Mouse (Mus musculus): Measurements from ENCODE around the gene Foxn4. TPM values are rescaled to one million over a fixed set of nuclear protein-coding genes. Genes with fewer than 3 reads are reported as not detected.

The Foxn4 gene
- polyA plus RNA-seq (2015; fragmentation: Nextera tagmentation; extraction: Ambion mirVana) = 0.23 TPM in 1 of 2 replicates, not detected in the other

GRCm38 (mm10) chr5:114273693-114274402, at the start of gene Foxn4:
TSS of gene Foxn4 (minus strand) at chr5:114273807.

GRCm38 (mm10) chr5:114288874-114289273, 15.3 kb upstream of the Foxn4 start, which contains the start of gene Myo1h:
TSS of gene Myo1h (plus strand) at chr5:114289166.

Other genes starting within 250 kb of the Foxn4 start
- gene Usp30, start 208.3 kb downstream of the Foxn4 start, polyA plus RNA-seq (2015; fragmentation: Nextera tagmentation; extraction: Ambion mirVana) = 16.6 and 18.1 TPM in 2 replicates
- 72.4 and 76.4 TPM in 2 replicates for gene Svop, start 182.2 kb downstream of the Foxn4 start, polyA plus RNA-seq (2015; fragmentation: Nextera tagmentation; extraction: Ambion mirVana)
- 9.3 TPM in 2 replicates for gene Alkbh2, start 145.6 kb downstream of the Foxn4 start, polyA plus RNA-seq (2015; fragmentation: Nextera tagmentation; extraction: Ambion mirVana)
- gene Ung, start 143.4 kb downstream of the Foxn4 start, polyA plus RNA-seq (2015; fragmentation: Nextera tagmentation; extraction: Ambion mirVana) = 9.6 and 10.7 TPM in 2 replicates
- gene Acacb, start 127.3 kb downstream of the Foxn4 start, polyA plus RNA-seq (2015; fragmentation: Nextera tagmentation; extraction: Ambion mirVana) = 4.8 and 5.0 TPM in 2 replicates
- gene Myo1h, start 15.4 kb upstream of the Foxn4 start, polyA plus RNA-seq (2015; fragmentation: Nextera tagmentation; extraction: Ambion mirVana) = 0.41 and 0.68 TPM in 2 replicates
- gene Kctd10, start 106.7 kb upstream of the Foxn4 start, polyA plus RNA-seq (2015; fragmentation: Nextera tagmentation; extraction: Ambion mirVana) = 31.8 and 33.3 TPM in 2 replicates
- gene Ube3b, start 106.8 kb upstream of the Foxn4 start, polyA plus RNA-seq (2015; fragmentation: Nextera tagmentation; extraction: Ambion mirVana) = 25.5 and 31.4 TPM in 2 replicates
- 32.0 and 34.5 TPM in 2 replicates for gene Mmab, start 170.3 kb upstream of the Foxn4 start, polyA plus RNA-seq (2015; fragmentation: Nextera tagmentation; extraction: Ambion mirVana)
- gene Mvk, start 170.5 kb upstream of the Foxn4 start, polyA plus RNA-seq (2015; fragmentation: Nextera tagmentation; extraction: Ambion mirVana) = 75.8 and 83.4 TPM in 2 replicates

Data from neural tube, postnatal 0 days (tissue).